In the genomic region with DNA sequence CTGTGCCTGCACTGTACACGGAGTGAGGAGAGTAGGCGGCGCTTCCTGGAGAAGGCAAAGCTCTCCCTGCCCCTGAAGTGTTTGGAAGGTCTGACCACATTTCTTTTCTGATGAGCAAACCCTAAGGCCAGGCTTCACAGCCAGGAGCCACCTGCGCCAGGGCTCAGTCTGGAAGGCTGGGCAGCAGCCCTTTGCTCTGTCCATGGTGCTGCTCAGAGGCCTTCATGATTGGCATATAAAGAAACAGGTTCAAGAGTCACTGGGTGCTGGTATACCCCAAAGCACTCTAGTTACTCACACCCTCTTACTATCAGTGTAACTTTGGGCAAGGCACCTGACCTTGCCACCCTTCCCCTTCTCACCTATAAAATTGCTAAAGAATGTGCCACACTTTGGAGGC, we compare ENCODE assay signal across 11 mouse cellular contexts.
DNase-seq lines count a peak whose midpoint lies in the region; ATAC-seq and TF ChIP-seq lines count a peak whose summit lies in the region.
"Had no signal": no experiment of that assay in that cellular context is flagged by ENCODE, and none has a peak within 500 bp of the region (broad histone marks: within the 10 kb centered on the region; RNA-seq: fewer than 3 reads in every experiment).

No protein-coding gene starts in this region.

- H3K4me2 ChIP-seq in stomach, postnatal 0 days (replicated peaks; ENCODE audit: low read depth), result no peak overlapping the region
- no peak overlapping the region for H3K4me2 ChIP-seq in hindbrain, embryonic 14.5 days (replicated peaks)
- H3K4me2 ChIP-seq: neural tube, embryonic 12.5 days had no signal

- intact Hi-C loops in heart, postnatal 36 days (cut with DNase I), result no loop called here

- no peaks in the 10 kb centered on the region for H3K36me3 ChIP-seq in stomach, postnatal 0 days (ENCODE audit: control insufficient read depth, insufficient read depth, low read length)
- no peaks in the 10 kb centered on the region for H3K36me3 ChIP-seq in hindbrain, embryonic 14.5 days (replicated peaks; ENCODE audit: control insufficient read depth, insufficient read depth)
- H3K36me3 ChIP-seq: neural tube, embryonic 12.5 days had no signal

- H3K9ac ChIP-seq in stomach, postnatal 0 days (ENCODE audit: low read length), result no peak overlapping the region
- H3K9ac ChIP-seq in hindbrain, embryonic 14.5 days, result no peak overlapping the region
- H3K9ac ChIP-seq: neural tube, embryonic 12.5 days had no signal

- no peak overlapping the region for H3K4me3 ChIP-seq in stomach, postnatal 0 days (ENCODE audit: low read depth, low read length)
- H3K4me3 ChIP-seq in hindbrain, embryonic 14.5 days (replicated peaks; ENCODE audit: low read length), result no peak overlapping the region
- H3K4me3 ChIP-seq: neural tube, embryonic 12.5 days had no signal

- ATAC-seq in stomach, postnatal 0 days (ENCODE audit: low FRiP score, low TSS enrichment), result no peak
- no peak for ATAC-seq in hindbrain, embryonic 14.5 days (ENCODE audit: low FRiP score)
- ATAC-seq: Patski had no signal

- H3K27ac ChIP-seq in stomach, postnatal 0 days (replicated peaks), result no peak overlapping the region
- H3K27ac ChIP-seq in hindbrain, embryonic 14.5 days, result no peak overlapping the region
- H3K27ac ChIP-seq: neural tube, embryonic 12.5 days had no signal

- H3K9me3 ChIP-seq in stomach, postnatal 0 days (ENCODE audit: control insufficient read depth, low read length), result no peaks in the 10 kb centered on the region
- no peaks in the 10 kb centered on the region for H3K9me3 ChIP-seq in hindbrain, embryonic 14.5 days (ENCODE audit: control insufficient read depth, low read length)
- H3K9me3 ChIP-seq: neural tube, embryonic 12.5 days had no signal

- no peak for TF ChIP-seq EP300 in stomach, postnatal 0 days (optimal IDR thresholded peaks at IDR 0.05)

- H3K4me1 ChIP-seq in stomach, postnatal 0 days (replicated peaks; ENCODE audit: control insufficient read depth, insufficient read depth), result no peaks in the 10 kb centered on the region
- H3K4me1 ChIP-seq in hindbrain, embryonic 14.5 days (replicated peaks; ENCODE audit: control insufficient read depth, insufficient read depth, low read length), result no peaks in the 10 kb centered on the region
- H3K4me1 ChIP-seq: neural tube, embryonic 12.5 days had no signal

- no peaks in the 10 kb centered on the region for H3K27me3 ChIP-seq in stomach, postnatal 0 days (ENCODE audit: control insufficient read depth, insufficient read depth, low read length)
- no peaks in the 10 kb centered on the region for H3K27me3 ChIP-seq in hindbrain, embryonic 14.5 days (ENCODE audit: control insufficient read depth, insufficient read depth, low read length)
- H3K27me3 ChIP-seq: neural tube, embryonic 12.5 days; Patski had no signal

- no peak for TF ChIP-seq CTCF in stomach, postnatal 0 days (IDR thresholded peaks at IDR 0.05; ENCODE audit: low read depth)

- DNase-seq in heart, postnatal 36 days, result peak; percentile 13 to 19
- no peak for DNase-seq in heart, adult 9 months (ENCODE audit: low spot score in 2 of 2)
- peak; percentile 2 for DNase-seq in right cerebral cortex, postnatal 14 days
- no peak for DNase-seq in right cerebral cortex, adult 2 months (ENCODE audit: low spot score in 2 of 2)
- peak; percentile 75 for DNase-seq in embryo, embryonic 10.5 days (ENCODE audit: low spot score)
- peak; percentile 38 for DNase-seq in stomach, postnatal 0 days (ENCODE audit: low spot score)
- DNase-seq in left cerebral cortex, adult 9 months (ENCODE audit: low spot score in 2 of 2), result no peak
- DNase-seq in hindbrain, embryonic 14.5 days (ENCODE audit: low spot score), result no peak
- DNase-seq: cerebellum, adult 8-10 months had no signal

- 24% methylated on average over 4 of the region's 4 CpGs for WGBS in stomach, postnatal 0 days
- 41% methylated on average over 4 of the region's 4 CpGs for WGBS in hindbrain, embryonic 14.5 days

Comparison
In these comparisons a context has a peak if more than half of its experiments do, and no peak if none do; other contexts are left out.
1. DNase-seq: peak in heart, postnatal 36 days (2 of 2), right cerebral cortex, postnatal 14 days (single experiment), embryo, embryonic 10.5 days (single experiment) and stomach, postnatal 0 days (single experiment); none in heart, adult 9 months (0 of 2), right cerebral cortex, adult 2 months (0 of 2), left cerebral cortex, adult 9 months (0 of 2) and hindbrain, embryonic 14.5 days (single experiment).